Mouse (Mus musculus): ENCODE results near the gene Mcat.
A peak's percentile ranks its signal among the peaks of the same experiment; 100 is the strongest.

The Mcat gene

DNA sequence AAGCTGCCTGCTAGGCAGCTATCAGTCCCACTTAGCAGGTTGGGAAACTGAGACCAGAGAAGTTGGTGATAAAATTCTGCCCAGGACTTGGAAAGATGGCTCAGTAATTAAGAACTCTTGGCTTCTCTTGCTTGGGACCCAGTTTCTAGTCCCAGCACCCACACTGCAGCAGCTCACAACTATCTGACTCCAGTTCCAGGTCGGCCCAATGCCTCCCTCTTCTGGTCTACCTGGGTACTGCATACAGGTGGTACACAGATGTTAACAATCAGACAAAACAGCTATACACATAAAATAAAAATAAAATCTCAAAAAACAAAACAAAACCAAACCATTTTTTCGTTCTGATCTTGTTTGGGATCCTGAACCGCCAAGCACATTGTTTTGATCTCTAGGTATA lies 63.2 kb downstream of the Mcat start:
- Histone ChIP-seq H3K9me3 (ENCODE audit: low read length) (no peaks in the 10 kb centered on the region), H3K27me3 (ENCODE audit: insufficient read depth, low read length) (no peaks in the 10 kb centered on the region), H3K4me1 (replicated peaks; ENCODE audit: low read depth, low read length) (peaks cover 47% of the 10 kb centered on the region), H3K36me3 (ENCODE audit: insufficient read depth, low read length) (peaks cover 17% of the 10 kb centered on the region), H3K4me3 (replicated peaks; ENCODE audit: low read length) (no peak overlapping the region)
- no peak for TF ChIP-seq NANOG (IDR thresholded peaks at IDR 0.05; ENCODE audit: borderline replicate concordance, low read length)
- TF ChIP-seq CTCF (conservative IDR thresholded peaks at IDR 0.05; ENCODE audit: low read length) = peak; percentile 99

DNA sequence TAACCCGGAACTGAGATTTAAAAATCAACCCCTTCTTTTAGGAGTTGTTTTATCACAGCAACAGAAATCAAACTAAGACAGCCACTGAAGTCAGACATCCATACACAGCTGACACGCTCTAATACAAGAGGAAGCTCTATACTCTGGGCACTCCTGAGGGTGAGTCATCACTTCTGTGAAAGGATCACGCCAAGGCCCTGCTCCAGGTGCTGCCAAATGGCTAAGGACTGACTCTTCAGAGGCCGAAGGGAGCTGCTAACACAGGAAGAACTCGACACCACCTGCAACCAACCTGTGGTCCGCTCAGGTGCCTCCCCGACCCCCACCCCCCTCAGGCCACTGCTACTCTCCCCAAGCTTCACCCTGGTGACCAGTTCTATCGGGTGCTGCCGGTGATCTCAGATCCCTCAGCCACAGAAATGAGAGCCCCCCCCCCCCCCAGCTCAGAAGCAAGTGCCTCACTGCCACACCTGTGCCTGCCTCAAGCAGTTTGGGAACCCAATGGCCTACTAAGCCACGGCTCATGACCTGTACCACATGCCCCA lies 64.3 kb downstream of the Mcat start:
- peaks cover 25% of the 10 kb centered on the region for H3K36me3 ChIP-seq (ENCODE audit: insufficient read depth, low read length)
- no peaks in the 10 kb centered on the region for H3K27me3 ChIP-seq (ENCODE audit: insufficient read depth, low read length)
- H3K4me3 ChIP-seq (replicated peaks; ENCODE audit: low read length) = no peak overlapping the region
- TF ChIP-seq CTCF (conservative IDR thresholded peaks at IDR 0.05; ENCODE audit: low read length) (no peak), POU5F1 (IDR thresholded peaks at IDR 0.05; ENCODE audit: borderline replicate concordance, low read length) (no peak), NANOG (IDR thresholded peaks at IDR 0.05; ENCODE audit: borderline replicate concordance, low read length) (no peak)
- no peaks in the 10 kb centered on the region for H3K9me3 ChIP-seq (ENCODE audit: low read length)
- H3K4me1 ChIP-seq (replicated peaks; ENCODE audit: low read depth, low read length) = peaks cover 53% of the 10 kb centered on the region

DNA sequence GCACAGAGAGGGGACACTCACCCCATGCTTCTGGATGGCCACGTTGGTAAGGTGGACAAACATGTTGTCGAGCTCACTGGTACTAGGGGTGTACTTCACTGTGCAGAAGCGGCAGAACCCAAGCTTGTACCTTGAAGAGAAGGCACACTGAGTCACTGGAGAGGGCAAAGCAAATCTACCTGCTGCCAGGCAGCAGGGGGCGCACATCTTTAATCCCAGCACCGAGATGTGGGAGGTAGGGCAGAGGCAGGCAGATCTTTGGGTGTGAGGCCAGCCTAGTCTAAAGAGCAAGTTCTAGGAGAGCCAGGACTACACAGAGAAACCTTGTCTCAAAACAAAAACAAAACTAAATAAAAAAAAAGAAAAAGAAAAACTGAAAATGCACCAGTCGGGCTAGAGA lies 66.3 kb downstream of the Mcat start:
- TF ChIP-seq NANOG (IDR thresholded peaks at IDR 0.05; ENCODE audit: borderline replicate concordance, low read length) (no peak), CTCF (conservative IDR thresholded peaks at IDR 0.05; ENCODE audit: low read length) (peak; percentile 66), POU5F1 (IDR thresholded peaks at IDR 0.05; ENCODE audit: borderline replicate concordance, low read length) (no peak)
- Histone ChIP-seq H3K4me3 (replicated peaks; ENCODE audit: low read length) (no peak overlapping the region), H3K9me3 (ENCODE audit: low read length) (no peaks in the 10 kb centered on the region)

More for the DNA sequence above, 66.3 kb downstream of the Mcat start:
- H3K27me3 ChIP-seq (ENCODE audit: insufficient read depth, low read length) = no peaks in the 10 kb centered on the region
- H3K4me1 ChIP-seq (replicated peaks; ENCODE audit: low read depth, low read length) = peaks cover 49% of the 10 kb centered on the region
- peaks cover 35% of the 10 kb centered on the region for H3K36me3 ChIP-seq (ENCODE audit: insufficient read depth, low read length)
